12 mouse cellular contexts compared by ENCODE assay signal in genomic region chr4:152101081-152101653, GRCm38 (mm10). TPM values are rescaled to one million over a fixed set of nuclear protein-coding genes. Genes with fewer than 3 reads are reported as not detected.
DNase-seq lines count a peak whose midpoint lies in the region; ATAC-seq lines count a peak whose summit lies in the region.
"Had no signal": no experiment of that assay in that cellular context is flagged by ENCODE, and none has a peak within 500 bp of the region (broad histone marks: within the 10 kb centered on the region; RNA-seq: fewer than 3 reads in every experiment).

No protein-coding gene starts in this region.

- peaks cover 54% of the 10 kb centered on the region for H3K4me1 ChIP-seq in hindbrain, embryonic 10.5 days (replicated peaks)
- H3K4me1 ChIP-seq in hindbrain, embryonic 12.5 days, result peaks cover 29% of the 10 kb centered on the region
- peaks cover 66% of the 10 kb centered on the region for H3K4me1 ChIP-seq in megakaryocyte, embryonic 14.5 days
- H3K4me1 ChIP-seq in stomach, embryonic 16.5 days (ENCODE audit: control insufficient read depth, insufficient read depth, low read length), result 0 out of 2 replicates have a peak, but pooled peaks cover 10% of the 10 kb centered on the region

- no peak overlapping the region for H3K4me2 ChIP-seq in hindbrain, embryonic 12.5 days (replicated peaks)
- H3K4me2 ChIP-seq in stomach, embryonic 16.5 days (ENCODE audit: low read depth, low read length), result no peak overlapping the region
- H3K4me2 ChIP-seq: neural tube, embryonic 12.5 days had no signal

- WGBS in hindbrain, embryonic 10.5 days, result 76% methylated on average over 7 of the region's 7 CpGs
- WGBS in hindbrain, embryonic 12.5 days, result 76% methylated on average over 7 of the region's 7 CpGs
- 62% methylated on average over 7 of the region's 7 CpGs for WGBS in stomach, embryonic 16.5 days

- H3K36me3 ChIP-seq in hindbrain, embryonic 10.5 days, result peaks cover 33% of the 10 kb centered on the region
- peaks cover 22% of the 10 kb centered on the region for H3K36me3 ChIP-seq in hindbrain, embryonic 12.5 days
- H3K36me3 ChIP-seq in megakaryocyte, embryonic 14.5 days (replicated peaks; ENCODE audit: low read length), result peaks cover 11% of the 10 kb centered on the region
- no peaks in the 10 kb centered on the region for H3K36me3 ChIP-seq in stomach, embryonic 16.5 days (ENCODE audit: control insufficient read depth, insufficient read depth, low read length)

- no peak overlapping the region for H3K9ac ChIP-seq in hindbrain, embryonic 12.5 days
- H3K9ac ChIP-seq in stomach, embryonic 16.5 days (ENCODE audit: low read length), result 0 out of 2 replicates have a peak overlapping the region, but pooled peaks have one; percentile 32
- H3K9ac ChIP-seq: neural tube, embryonic 12.5 days had no signal

- H3K4me3 ChIP-seq in hindbrain, embryonic 10.5 days, result no peak overlapping the region
- no peak overlapping the region for H3K4me3 ChIP-seq in hindbrain, embryonic 12.5 days
- H3K4me3 ChIP-seq in megakaryocyte, embryonic 14.5 days (replicated peaks), result peak overlapping the region; percentile 81
- no peak overlapping the region for H3K4me3 ChIP-seq in stomach, embryonic 16.5 days (replicated peaks; ENCODE audit: low read length)
- H3K4me3 ChIP-seq: neural tube, embryonic 12.5 days had no signal

- 0 out of 2 replicates have a peak overlapping the region, but pooled peaks have one; percentile 12 for H3K27ac ChIP-seq in hindbrain, embryonic 10.5 days
- H3K27ac ChIP-seq in hindbrain, embryonic 12.5 days, result no peak overlapping the region
- peak overlapping the region; percentile 21; the same call in 1 of the 2 replicates for H3K27ac ChIP-seq in stomach, embryonic 16.5 days (ENCODE audit: low read length)
- H3K27ac ChIP-seq: neural tube, embryonic 12.5 days had no signal

- no peak for DNase-seq in hindbrain, embryonic 10.5 days (ENCODE audit: low spot score)
- DNase-seq: thymus, postnatal 14 days had no signal

- H3K9me3 ChIP-seq in hindbrain, embryonic 10.5 days, result no peaks in the 10 kb centered on the region
- no peaks in the 10 kb centered on the region for H3K9me3 ChIP-seq in hindbrain, embryonic 12.5 days (replicated peaks)
- H3K9me3 ChIP-seq in megakaryocyte, embryonic 14.5 days, result no peaks in the 10 kb centered on the region
- no peaks in the 10 kb centered on the region for H3K9me3 ChIP-seq in stomach, embryonic 16.5 days (replicated peaks; ENCODE audit: control insufficient read depth, low read length)
- H3K9me3 ChIP-seq: neural tube, embryonic 12.5 days had no signal

- ATAC-seq in hindbrain, embryonic 12.5 days (ENCODE audit: low FRiP score), result no peak
- no peak for ATAC-seq in megakaryocyte, adult 5-6 weeks (ENCODE audit: poor library complexity, severe bottlenecking)
- peak; percentile 10; the same call in 1 of the 2 replicates for ATAC-seq in granulocyte monocyte progenitor cell, adult 5-6 weeks (replicated peaks; ENCODE audit: poor library complexity, severe bottlenecking)
- no peak for ATAC-seq in stomach, embryonic 16.5 days (ENCODE audit: insufficient read depth, low FRiP score)
- ATAC-seq in monocyte, adult 5-6 weeks (replicated peaks; ENCODE audit: insufficient number of reproducible peaks, low FRiP score, low TSS enrichment, poor library complexity, severe bottlenecking), result no peak

- peaks cover 22% of the 10 kb centered on the region for H3K27me3 ChIP-seq in hindbrain, embryonic 10.5 days (ENCODE audit: insufficient read depth, poor library complexity, severe bottlenecking)
- H3K27me3 ChIP-seq in hindbrain, embryonic 12.5 days, result peaks cover 1% of the 10 kb centered on the region; the same call in 1 of the 2 replicates
- H3K27me3 ChIP-seq in megakaryocyte, embryonic 14.5 days (replicated peaks), result peaks cover 19% of the 10 kb centered on the region
- H3K27me3 ChIP-seq in stomach, embryonic 16.5 days (ENCODE audit: control insufficient read depth, insufficient read depth, low read length), result no peaks in the 10 kb centered on the region

RNA-seq across cellular contexts. Expression of gene Tnfrsf25, which starts 14.6 kb away (rescaled TPM):
- polyA plus RNA-seq in hindbrain, embryonic 10.5 days (2016; fragmentation: Nextera tagmentation; extraction: Ambion mirVana), result 0.70 and 0.82 TPM in 2 replicates
- 0.59 and 0.74 TPM in 2 replicates for polyA plus RNA-seq in hindbrain, embryonic 12.5 days (2016; fragmentation: Nextera tagmentation; extraction: Ambion mirVana)
- 0.56 TPM in 1 of 2 replicates, not detected in the other for polyA plus RNA-seq in megakaryocyte, embryonic 14.5 days (2012; ENCODE audit: insufficient read depth, low replicate concordance)
- total RNA-seq in megakaryocyte, adult 5-6 weeks (2015), result 0.13 and 0.25 TPM in 2 replicates
- total RNA-seq in megakaryocyte, adult 5-6 weeks (2017), result 0.18 and 2.8 TPM in 2 replicates
- not detected in 2 replicates for total RNA-seq in granulocyte monocyte progenitor cell, adult 5-6 weeks (2014; fragmentation: Nextera tagmentation)
- 1.6 TPM in 1 of 2 replicates, not detected in the other for total RNA-seq in granulocyte monocyte progenitor cell, adult 5-6 weeks (2017)
- 1.5 and 2.1 TPM in 2 replicates for polyA plus RNA-seq in stomach, embryonic 16.5 days (2015; fragmentation: Nextera tagmentation; extraction: Ambion mirVana)
- 1.3 to 4.7 TPM in 2 of 3 replicates, not detected in the other for total RNA-seq in monocyte, adult 5-6 weeks (2017)

RNA-seq across cellular contexts. Expression of gene Plekhg5, which starts 28.9 kb away (rescaled TPM):
- polyA plus RNA-seq in hindbrain, embryonic 10.5 days (2016; fragmentation: Nextera tagmentation; extraction: Ambion mirVana), result 9.6 and 12.4 TPM in 2 replicates
- polyA plus RNA-seq in hindbrain, embryonic 12.5 days (2016; fragmentation: Nextera tagmentation; extraction: Ambion mirVana), result 11.7 and 12.0 TPM in 2 replicates
- 3.6 and 5.5 TPM in 2 replicates for polyA plus RNA-seq in megakaryocyte, embryonic 14.5 days (2012; ENCODE audit: insufficient read depth, low replicate concordance)
- total RNA-seq in megakaryocyte, adult 5-6 weeks (2015), result 1.7 and 2.6 TPM in 2 replicates
- 3.0 and 3.6 TPM in 2 replicates for total RNA-seq in megakaryocyte, adult 5-6 weeks (2017)
- 0.34 and 7.6 TPM in 2 replicates for total RNA-seq in granulocyte monocyte progenitor cell, adult 5-6 weeks (2014; fragmentation: Nextera tagmentation)
- 1.8 and 2.2 TPM in 2 replicates for total RNA-seq in granulocyte monocyte progenitor cell, adult 5-6 weeks (2017)
- 12.3 and 14.1 TPM in 2 replicates for polyA plus RNA-seq in stomach, embryonic 16.5 days (2015; fragmentation: Nextera tagmentation; extraction: Ambion mirVana)
- 2.5 to 8.2 TPM (median 5.6 TPM) in 3 replicates for total RNA-seq in monocyte, adult 5-6 weeks (2017)

RNA-seq across cellular contexts. Expression of gene Espn, which starts 51.0 kb away (rescaled TPM):
- 1.6 and 6.5 TPM in 2 replicates for polyA plus RNA-seq in hindbrain, embryonic 10.5 days (2016; fragmentation: Nextera tagmentation; extraction: Ambion mirVana)
- polyA plus RNA-seq in hindbrain, embryonic 12.5 days (2016; fragmentation: Nextera tagmentation; extraction: Ambion mirVana), result 0.82 and 2.3 TPM in 2 replicates
- polyA plus RNA-seq in megakaryocyte, embryonic 14.5 days (2012; ENCODE audit: insufficient read depth, low replicate concordance), result 9.3 and 14.4 TPM in 2 replicates
- 1.2 and 1.4 TPM in 2 replicates for total RNA-seq in megakaryocyte, adult 5-6 weeks (2015)
- 0.22 and 0.24 TPM in 2 replicates for total RNA-seq in megakaryocyte, adult 5-6 weeks (2017)
- total RNA-seq in granulocyte monocyte progenitor cell, adult 5-6 weeks (2014; fragmentation: Nextera tagmentation), result 1.8 TPM in 1 of 2 replicates, not detected in the other
- total RNA-seq in granulocyte monocyte progenitor cell, adult 5-6 weeks (2017), result 0.43 TPM in 1 of 2 replicates, not detected in the other
- polyA plus RNA-seq in stomach, embryonic 16.5 days (2015; fragmentation: Nextera tagmentation; extraction: Ambion mirVana), result 8.6 and 9.1 TPM in 2 replicates
- total RNA-seq in monocyte, adult 5-6 weeks (2017), result 0.53 to 2.0 TPM (median 0.78 TPM) in 3 replicates

RNA-seq across cellular contexts. Expression of gene Hes2, which starts 57.5 kb away (rescaled TPM):
- 4.2 and 4.7 TPM in 2 replicates for polyA plus RNA-seq in hindbrain, embryonic 10.5 days (2016; fragmentation: Nextera tagmentation; extraction: Ambion mirVana)
- 2.4 and 2.9 TPM in 2 replicates for polyA plus RNA-seq in hindbrain, embryonic 12.5 days (2016; fragmentation: Nextera tagmentation; extraction: Ambion mirVana)
- polyA plus RNA-seq in megakaryocyte, embryonic 14.5 days (2012; ENCODE audit: insufficient read depth, low replicate concordance), result not detected in 2 replicates
- total RNA-seq in megakaryocyte, adult 5-6 weeks (2015), result not detected in 2 replicates
- not detected in 2 replicates for total RNA-seq in megakaryocyte, adult 5-6 weeks (2017)
- not detected in 2 replicates for total RNA-seq in granulocyte monocyte progenitor cell, adult 5-6 weeks (2014; fragmentation: Nextera tagmentation)
- total RNA-seq in granulocyte monocyte progenitor cell, adult 5-6 weeks (2017), result not detected in 2 replicates
- polyA plus RNA-seq in stomach, embryonic 16.5 days (2015; fragmentation: Nextera tagmentation; extraction: Ambion mirVana), result 0.56 and 0.75 TPM in 2 replicates
- total RNA-seq in monocyte, adult 5-6 weeks (2017), result not detected in 3 replicates
- total RNA-seq: left cerebral cortex, adult 18-20 months; megakaryocyte progenitor cell, adult 5-6 weeks had no signal
- polyA plus RNA-seq: frontal cortex, adult 2 months had no signal
